Mouse (Mus musculus): ENCODE data around the gene Hcrt. TPM values are rescaled to one million over a fixed set of nuclear protein-coding genes. Genes with fewer than 3 reads are reported as not detected.

Hcrt gene
- not detected in 2 replicates for total RNA-seq (2014; fragmentation: Nextera tagmentation)
- not detected in 2 replicates for total RNA-seq (2017)
- not detected in 2 replicates for polyA plus RNA-seq (2012)

DNA sequence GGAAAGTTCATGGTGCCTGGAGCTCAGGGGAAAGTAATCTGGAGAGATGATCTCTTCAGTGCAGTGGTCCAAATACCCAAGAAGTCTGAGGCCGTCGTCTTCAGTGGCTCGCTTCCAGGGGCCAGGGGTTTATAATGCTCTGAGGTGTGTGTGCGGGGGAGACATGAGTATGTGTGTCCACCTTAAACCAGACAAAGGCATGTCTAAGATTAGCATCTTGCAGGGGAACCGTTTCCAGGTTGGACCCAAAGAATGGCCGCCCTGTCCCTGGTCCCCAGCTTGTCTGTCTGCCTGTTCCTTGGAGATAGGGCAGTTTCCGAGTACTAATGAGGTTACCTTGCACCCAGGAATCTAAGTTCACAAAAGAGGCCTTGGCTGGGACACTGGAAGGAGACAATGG is at the start of gene Hcrt:
Gene Hcrt, minus strand, starts transcription at position 101 of the 400 bp plus-strand sequence.
- peaks cover 8% of the 10 kb centered on the region for H3K36me3 ChIP-seq (replicated peaks)
- peak within 1 kb of the TSS; percentile 61 for H3K4me3 ChIP-seq (ENCODE audit: low read depth, low read length)
- TF ChIP-seq POLR2AphosphoS5 (IDR thresholded peaks at IDR 0.05; ENCODE audit: insufficient replicate concordance, low read depth, low read length) = no peak
- TF ChIP-seq CTCF (IDR thresholded peaks at IDR 0.05; ENCODE audit: low read depth, low read length) = no peak
- TF ChIP-seq GATA1 (IDR thresholded peaks at IDR 0.05; ENCODE audit: borderline replicate concordance, low read length) = no peak
- TF ChIP-seq TAL1 (conservative IDR thresholded peaks at IDR 0.05; ENCODE audit: low read depth, low read length) = no peak
- no peak for ATAC-seq (ENCODE audit: extremely low read depth, insufficient number of reproducible peaks, low FRiP score, poor library complexity, severe bottlenecking)
- DNase-seq (ENCODE audit: low spot score) = no peak
- peaks cover 44% of the 10 kb centered on the region for H3K4me1 ChIP-seq (ENCODE audit: insufficient read depth, low read depth, low read length)
- H3K9me3 ChIP-seq (replicated peaks) = no peaks in the 10 kb centered on the region
- H3K27me3 ChIP-seq (ENCODE audit: insufficient read depth, low read length) = peaks cover 60% of the 10 kb centered on the region

DNA sequence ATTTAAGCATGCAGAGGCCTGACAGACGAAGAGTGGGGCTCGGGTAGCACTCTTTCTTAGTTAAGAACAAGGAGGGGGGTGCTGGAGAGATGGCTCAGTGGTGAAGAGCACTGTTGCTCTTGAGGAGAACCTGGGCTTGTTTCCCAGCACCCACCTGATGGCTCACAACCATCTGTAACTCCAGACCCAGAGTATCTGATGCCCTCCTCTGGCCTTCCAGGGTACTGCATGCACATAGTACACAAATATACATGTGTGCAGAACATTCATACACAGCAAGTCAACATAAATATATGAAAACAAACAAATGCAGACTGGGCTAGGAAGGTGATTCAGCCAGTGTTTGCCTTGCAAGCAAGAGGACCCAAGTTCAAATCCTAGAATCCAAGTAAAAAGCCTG is 48.4 kb upstream of the Hcrt start:
- Histone ChIP-seq H3K4me3 (ENCODE audit: low read depth, low read length) (no peak overlapping the region), H3K36me3 (replicated peaks) (peaks cover 80% of the 10 kb centered on the region), H3K4me1 (ENCODE audit: insufficient read depth, low read depth, low read length) (peaks cover 21% of the 10 kb centered on the region), H3K9me3 (replicated peaks) (peaks cover 8% of the 10 kb centered on the region; the same call in 1 of the 2 replicates), H3K27me3 (ENCODE audit: insufficient read depth, low read length) (no peaks in the 10 kb centered on the region)
- TF ChIP-seq TAL1 (conservative IDR thresholded peaks at IDR 0.05; ENCODE audit: low read depth, low read length) (no peak), POLR2AphosphoS5 (IDR thresholded peaks at IDR 0.05; ENCODE audit: insufficient replicate concordance, low read depth, low read length) (no peak), CTCF (IDR thresholded peaks at IDR 0.05; ENCODE audit: low read depth, low read length) (no peak), GATA2 (IDR thresholded peaks at IDR 0.05; ENCODE audit: borderline replicate concordance, low read depth, low read length) (no peak), GATA1 (IDR thresholded peaks at IDR 0.05; ENCODE audit: borderline replicate concordance, low read length) (no peak)
- no peak for ATAC-seq (ENCODE audit: extremely low read depth, insufficient number of reproducible peaks, low FRiP score, poor library complexity, severe bottlenecking)
- DNase-seq (ENCODE audit: low spot score) = no peak

DNA sequence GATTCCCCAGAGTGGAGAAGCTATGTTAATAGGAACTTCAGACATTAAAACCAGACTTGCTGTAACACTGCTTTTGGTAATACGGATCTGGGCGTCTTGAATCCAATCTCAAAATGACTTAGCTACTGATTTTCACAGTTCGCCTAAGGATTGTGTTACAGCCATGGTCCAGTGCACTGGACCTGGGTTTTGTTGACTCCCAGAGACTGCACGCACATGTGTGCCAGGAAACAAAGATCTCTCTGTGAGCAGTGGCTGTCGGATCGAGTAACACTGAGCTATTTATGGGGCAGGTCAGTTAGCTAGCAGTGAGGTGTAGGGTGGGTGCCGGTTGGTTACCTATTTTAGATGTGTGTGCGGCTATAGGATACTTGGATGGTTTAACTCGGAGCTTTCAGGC is 47.8 kb upstream of the Hcrt start:
- Histone ChIP-seq H3K36me3 (replicated peaks) (peaks cover 80% of the 10 kb centered on the region), H3K4me1 (ENCODE audit: insufficient read depth, low read depth, low read length) (peaks cover 15% of the 10 kb centered on the region), H3K4me3 (ENCODE audit: low read depth, low read length) (no peak overlapping the region), H3K27me3 (ENCODE audit: insufficient read depth, low read length) (no peaks in the 10 kb centered on the region), H3K9me3 (replicated peaks) (peaks cover 8% of the 10 kb centered on the region; the same call in 1 of the 2 replicates)
- ATAC-seq (ENCODE audit: extremely low read depth, insufficient number of reproducible peaks, low FRiP score, poor library complexity, severe bottlenecking) = no peak
- TF ChIP-seq POLR2AphosphoS5 (IDR thresholded peaks at IDR 0.05; ENCODE audit: insufficient replicate concordance, low read depth, low read length) (no peak), CTCF (IDR thresholded peaks at IDR 0.05; ENCODE audit: low read depth, low read length) (no peak)
- no peak for DNase-seq (ENCODE audit: low spot score)

DNA sequence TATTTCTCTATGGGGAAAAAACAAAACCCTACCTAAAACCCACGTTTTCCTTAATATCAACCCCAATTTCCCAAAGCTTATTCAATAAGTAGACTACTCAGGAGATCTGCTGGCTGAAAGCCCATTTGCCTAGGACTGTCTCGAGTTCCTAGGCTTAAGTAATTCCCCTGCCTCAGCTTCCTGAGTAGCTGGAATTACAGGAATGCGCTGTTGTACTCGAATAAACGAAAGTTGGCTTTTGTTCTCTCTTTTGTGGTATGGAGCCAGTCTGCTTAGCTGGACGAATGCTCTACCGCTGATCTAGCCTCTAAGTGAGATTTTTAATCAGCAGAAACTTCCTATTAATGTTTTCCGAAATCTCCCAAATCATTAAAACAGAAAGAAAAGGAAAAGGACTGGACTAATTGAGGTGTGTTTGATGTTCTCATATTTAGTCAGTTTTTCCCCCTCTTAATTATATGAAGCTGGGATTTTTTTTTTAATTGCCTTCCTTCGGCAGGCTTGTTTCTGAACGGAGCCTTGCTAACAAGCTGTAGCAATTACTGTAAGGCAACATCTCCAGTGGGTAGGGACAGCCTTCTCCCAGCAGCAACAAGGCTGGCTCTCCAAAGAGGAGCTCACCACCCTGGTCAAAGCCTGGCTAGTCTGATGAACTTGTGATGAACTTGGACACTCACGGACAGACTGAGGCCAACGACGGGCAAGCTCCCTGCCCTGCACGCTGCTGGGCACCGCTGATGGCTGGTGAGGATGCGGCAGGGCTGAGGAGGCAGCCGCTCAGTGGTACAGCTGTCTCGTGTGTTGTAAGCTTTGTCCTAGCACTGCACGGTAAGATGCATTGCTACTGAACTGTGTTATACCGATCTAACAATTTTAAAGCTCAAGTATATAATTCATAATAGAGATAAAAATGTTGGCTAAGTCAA is 43.9 kb upstream of the Hcrt start:
- Histone ChIP-seq H3K4me3 (ENCODE audit: low read depth, low read length) (no peak overlapping the region), H3K4me1 (ENCODE audit: insufficient read depth, low read depth, low read length) (peaks cover 5% of the 10 kb centered on the region; the same call in 1 of the 2 replicates), H3K9me3 (replicated peaks) (peaks cover 3% of the 10 kb centered on the region; the same call in 1 of the 2 replicates), H3K27me3 (ENCODE audit: insufficient read depth, low read length) (no peaks in the 10 kb centered on the region), H3K36me3 (replicated peaks) (peaks cover 95% of the 10 kb centered on the region)
- TF ChIP-seq POLR2AphosphoS5 (IDR thresholded peaks at IDR 0.05; ENCODE audit: insufficient replicate concordance, low read depth, low read length) = no peak
- ATAC-seq (ENCODE audit: extremely low read depth, insufficient number of reproducible peaks, low FRiP score, poor library complexity, severe bottlenecking) = no peak
- DNase-seq (ENCODE audit: low spot score) = no peak

DNA sequence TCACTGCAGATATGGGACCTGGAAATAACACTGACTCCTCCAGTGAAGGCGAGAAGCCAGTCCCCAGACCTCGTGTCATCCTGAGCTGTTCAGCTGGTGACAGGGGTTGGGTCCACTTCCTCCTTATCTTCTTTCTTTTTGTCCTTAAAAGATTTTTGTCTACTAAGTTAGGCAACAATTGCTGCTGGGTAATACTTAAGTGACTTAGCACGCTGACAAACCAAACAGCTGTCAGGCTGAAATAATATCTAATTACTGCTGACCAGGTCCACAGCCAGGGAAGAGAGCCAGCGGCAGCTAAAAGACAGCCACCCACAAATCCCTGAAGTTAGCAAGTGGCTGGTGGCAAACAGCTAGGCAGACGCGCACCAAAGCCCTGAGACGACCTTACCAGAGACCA is 42.8 kb upstream of the Hcrt start:
- H3K4me3 ChIP-seq (ENCODE audit: low read depth, low read length) = no peak overlapping the region
- DNase-seq (ENCODE audit: low spot score) (no peak), ATAC-seq (ENCODE audit: extremely low read depth, insufficient number of reproducible peaks, low FRiP score, poor library complexity, severe bottlenecking) (no peak)
- no peak for TF ChIP-seq POLR2AphosphoS5 (IDR thresholded peaks at IDR 0.05; ENCODE audit: insufficient replicate concordance, low read depth, low read length)
- TF ChIP-seq GATA1 (IDR thresholded peaks at IDR 0.05; ENCODE audit: borderline replicate concordance, low read length) = no peak
- TF ChIP-seq GATA2 (IDR thresholded peaks at IDR 0.05; ENCODE audit: borderline replicate concordance, low read depth, low read length) = no peak
- TF ChIP-seq TAL1 (conservative IDR thresholded peaks at IDR 0.05; ENCODE audit: low read depth, low read length) = no peak
- TF ChIP-seq CTCF (IDR thresholded peaks at IDR 0.05; ENCODE audit: low read depth, low read length) = no peak
- H3K27me3 ChIP-seq (ENCODE audit: insufficient read depth, low read length) = no peaks in the 10 kb centered on the region
- H3K4me1 ChIP-seq (ENCODE audit: insufficient read depth, low read depth, low read length) = peaks cover 5% of the 10 kb centered on the region; the same call in 1 of the 2 replicates
- H3K9me3 ChIP-seq (replicated peaks) = no peaks in the 10 kb centered on the region; the same call in 1 of the 2 replicates
- peaks cover 95% of the 10 kb centered on the region for H3K36me3 ChIP-seq (replicated peaks)

DNA sequence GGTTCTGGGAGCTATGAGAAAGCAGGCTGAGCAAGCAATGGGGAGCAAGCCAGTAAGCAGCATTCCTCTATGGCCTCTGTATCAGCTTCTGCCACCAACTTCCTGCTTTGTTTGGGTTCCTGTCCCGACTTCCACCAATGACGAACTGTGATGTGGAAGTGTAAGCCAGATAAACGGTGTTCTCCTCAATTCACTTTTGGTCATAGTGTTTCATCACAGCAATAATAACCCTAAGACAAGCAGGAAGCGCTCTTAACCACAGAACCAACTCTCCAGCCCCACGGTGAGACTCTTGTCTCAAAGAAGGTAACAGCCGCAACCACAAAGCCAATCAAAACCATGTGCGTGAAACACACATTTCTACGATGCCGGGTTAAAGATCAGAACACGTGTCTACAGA is 41.7 kb upstream of the Hcrt start:
- DNase-seq (ENCODE audit: low spot score) = no peak
- peaks cover 97% of the 10 kb centered on the region for H3K36me3 ChIP-seq (replicated peaks)
- TF ChIP-seq GATA2 (IDR thresholded peaks at IDR 0.05; ENCODE audit: borderline replicate concordance, low read depth, low read length) (no peak), TAL1 (conservative IDR thresholded peaks at IDR 0.05; ENCODE audit: low read depth, low read length) (no peak), CTCF (IDR thresholded peaks at IDR 0.05; ENCODE audit: low read depth, low read length) (no peak), POLR2AphosphoS5 (IDR thresholded peaks at IDR 0.05; ENCODE audit: insufficient replicate concordance, low read depth, low read length) (no peak)
- H3K4me3 ChIP-seq (ENCODE audit: low read depth, low read length) = no peak overlapping the region
- H3K4me1 ChIP-seq (ENCODE audit: insufficient read depth, low read depth, low read length) = peaks cover 5% of the 10 kb centered on the region; the same call in 1 of the 2 replicates
- H3K27me3 ChIP-seq (ENCODE audit: insufficient read depth, low read length) = no peaks in the 10 kb centered on the region
- no peak for ATAC-seq (ENCODE audit: extremely low read depth, insufficient number of reproducible peaks, low FRiP score, poor library complexity, severe bottlenecking)
- no peaks in the 10 kb centered on the region; the same call in 1 of the 2 replicates for H3K9me3 ChIP-seq (replicated peaks)

Measured in G1E (cell line).